Mouse (Mus musculus): Measurements from ENCODE around the gene Sart3. TPM values are rescaled to one million over a fixed set of nuclear protein-coding genes. Genes with fewer than 3 reads are reported as not detected.

Sart3 gene
- total and polyA plus RNA-seq, 2 experiments from 2014 or later: 28.5 to 54.0 TPM

GRCm38 (mm10) chr5:113765641-113766526 is 6.4 kb downstream of the Sart3 start:
- ATAC-seq: no peak
- Histone ChIP-seq H3K9ac (no peak overlapping the region), H3K27ac (ENCODE audit: low read depth, low read length) (no peak overlapping the region), H3K36me3 (ENCODE audit: insufficient read depth) (peaks cover 25% of the 10 kb centered on the region), H3K4me2 (ENCODE audit: low read depth) (no peak overlapping the region), H3K4me1 (ENCODE audit: insufficient read depth) (peaks cover 7% of the 10 kb centered on the region), H3K27me3 (ENCODE audit: insufficient read depth, low read length) (no peaks in the 10 kb centered on the region), H3K4me3 (ENCODE audit: low read depth, low read length) (no peak overlapping the region), H3K9me3 (ENCODE audit: low read length) (no peaks in the 10 kb centered on the region)
- no peak for DNase-seq
- no peak for TF ChIP-seq CTCF (IDR thresholded peaks at IDR 0.05; ENCODE audit: low read depth)
- 91% methylated on average over 13 of the region's 13 CpGs for WGBS

GRCm38 (mm10) chr5:113764426-113764825 is 7.9 kb downstream of the Sart3 start:
- H3K27me3 ChIP-seq (ENCODE audit: insufficient read depth, low read length): no peaks in the 10 kb centered on the region
- no peak for TF ChIP-seq CTCF (IDR thresholded peaks at IDR 0.05; ENCODE audit: low read depth)
- H3K4me3 ChIP-seq (ENCODE audit: low read depth, low read length): no peak overlapping the region
- ATAC-seq (no peak), DNase-seq (no peak)
- H3K36me3 ChIP-seq (ENCODE audit: insufficient read depth): peaks cover 39% of the 10 kb centered on the region
- H3K9ac ChIP-seq: no peak overlapping the region
- WGBS: 92% methylated on average over 7 of the region's 7 CpGs
- H3K4me2 ChIP-seq (ENCODE audit: low read depth): no peak overlapping the region
- no peaks in the 10 kb centered on the region for H3K9me3 ChIP-seq (ENCODE audit: low read length)
- H3K4me1 ChIP-seq (ENCODE audit: insufficient read depth): no peaks in the 10 kb centered on the region
- no peak overlapping the region for H3K27ac ChIP-seq (ENCODE audit: low read depth, low read length)

DNA sequence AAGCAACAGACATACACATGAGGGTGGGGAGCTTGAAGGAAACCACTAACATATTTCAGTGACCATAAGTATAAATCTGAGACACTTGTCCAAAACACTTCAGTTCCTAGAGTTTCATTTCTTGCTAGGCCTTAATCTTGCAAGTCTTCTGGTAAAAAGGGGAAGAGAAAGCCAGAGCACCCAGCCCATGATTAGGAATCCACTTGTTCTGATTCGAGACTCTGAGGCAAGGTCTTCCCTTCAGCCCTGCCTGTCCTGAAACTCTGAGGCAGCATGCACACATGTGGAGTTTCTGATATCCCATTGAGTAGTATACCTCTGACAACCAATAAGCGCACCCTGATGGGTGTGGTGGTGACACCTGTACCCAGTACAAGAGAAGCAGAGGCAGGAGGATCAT is 10.7 kb downstream of the Sart3 start:
- no peak for ATAC-seq
- no peak for TF ChIP-seq CTCF (IDR thresholded peaks at IDR 0.05; ENCODE audit: low read depth)

GRCm38 (mm10) chr5:113755347-113756030 is 16.8 kb downstream of the Sart3 start:
- 91% methylated on average over 15 of the region's 15 CpGs for WGBS
- no peak overlapping the region for H3K4me3 ChIP-seq (ENCODE audit: low read depth, low read length)
- DNase-seq: no peak
- ATAC-seq: no peak
- no peaks in the 10 kb centered on the region for H3K27me3 ChIP-seq (ENCODE audit: insufficient read depth, low read length)
- no peak for TF ChIP-seq CTCF (IDR thresholded peaks at IDR 0.05; ENCODE audit: low read depth)
- no peak overlapping the region for H3K9ac ChIP-seq
- H3K36me3 ChIP-seq (ENCODE audit: insufficient read depth): peaks cover 98% of the 10 kb centered on the region
- no peak overlapping the region for H3K4me2 ChIP-seq (ENCODE audit: low read depth)
- no peaks in the 10 kb centered on the region for H3K4me1 ChIP-seq (ENCODE audit: insufficient read depth)
- H3K9me3 ChIP-seq (ENCODE audit: low read length): no peaks in the 10 kb centered on the region
- H3K27ac ChIP-seq (ENCODE audit: low read depth, low read length): no peak overlapping the region

More for the DNA sequence above, 10.7 kb downstream of the Sart3 start:
- Histone ChIP-seq H3K4me1 (ENCODE audit: insufficient read depth) (no peaks in the 10 kb centered on the region), H3K27me3 (ENCODE audit: insufficient read depth, low read length) (no peaks in the 10 kb centered on the region), H3K9me3 (ENCODE audit: low read length) (no peaks in the 10 kb centered on the region), H3K27ac (ENCODE audit: low read depth, low read length) (no peak overlapping the region), H3K9ac (no peak overlapping the region), H3K36me3 (ENCODE audit: insufficient read depth) (peaks cover 62% of the 10 kb centered on the region), H3K4me3 (ENCODE audit: low read depth, low read length) (no peak overlapping the region), H3K4me2 (ENCODE audit: low read depth) (no peak overlapping the region)
- no peak for DNase-seq
- WGBS: 94% methylated on average over 2 of the region's 2 CpGs

- H3K27me3 ChIP-seq (ENCODE audit: insufficient read depth, low read length): no peaks in the 10 kb centered on the region
- ATAC-seq: no peak
These were observed 20.7 kb downstream of the Sart3 start for GRCm38 (mm10) chr5:113751521-113752157.

GRCm38 (mm10) chr5:113748556-113749331 is 23.6 kb downstream of the Sart3 start:
- Histone ChIP-seq H3K9ac (no peak overlapping the region), H3K36me3 (ENCODE audit: insufficient read depth) (peaks cover 97% of the 10 kb centered on the region), H3K27ac (ENCODE audit: low read depth, low read length) (no peak overlapping the region), H3K4me1 (ENCODE audit: insufficient read depth) (no peaks in the 10 kb centered on the region), H3K27me3 (ENCODE audit: insufficient read depth, low read length) (no peaks in the 10 kb centered on the region), H3K9me3 (ENCODE audit: low read length) (no peaks in the 10 kb centered on the region), H3K4me2 (ENCODE audit: low read depth) (no peak overlapping the region), H3K4me3 (ENCODE audit: low read depth, low read length) (no peak overlapping the region)
- TF ChIP-seq CTCF (IDR thresholded peaks at IDR 0.05; ENCODE audit: low read depth): no peak
- DNase-seq (no peak), ATAC-seq (no peak)
- 95% methylated on average over 13 of the region's 13 CpGs for WGBS

More at GRCm38 (mm10) chr5:113751521-113752157, 20.7 kb downstream of the Sart3 start:
- Histone ChIP-seq H3K36me3 (ENCODE audit: insufficient read depth) (peaks cover 97% of the 10 kb centered on the region), H3K9ac (no peak overlapping the region), H3K9me3 (ENCODE audit: low read length) (no peaks in the 10 kb centered on the region), H3K4me3 (ENCODE audit: low read depth, low read length) (no peak overlapping the region), H3K4me2 (ENCODE audit: low read depth) (no peak overlapping the region), H3K27ac (ENCODE audit: low read depth, low read length) (no peak overlapping the region), H3K4me1 (ENCODE audit: insufficient read depth) (no peaks in the 10 kb centered on the region)
- no peak for DNase-seq
- no peak for TF ChIP-seq CTCF (IDR thresholded peaks at IDR 0.05; ENCODE audit: low read depth)
- WGBS: 87% methylated on average over 9 of the region's 9 CpGs

Measured in forebrain, postnatal 0 days (tissue).